Mouse (Mus musculus) erythroid progenitor cell, adult 5-6 weeks (primary cell): ENCODE data around the gene Macrod2. TPM values are rescaled to one million over a fixed set of nuclear protein-coding genes. Genes with fewer than 3 reads are reported as not detected.

Experiments
- ATAC-seq: replicated peaks from 2 replicates; pipeline ENCODE4 v1.8.0; 2016; ENCODE audit warnings: moderate number of reproducible peaks, mild to moderate bottlenecking, moderate TSS enrichment, inconsistent platforms; ENCODE audit not compliant: poor library complexity, low FRiP score, severe bottlenecking
- total RNA-seq, 2 experiments: library from RNA; stranded (forward) in 1 of 2; stranded (reverse) in 1 of 2; fragments of 150-400 nt in 1 of 2; fragments of 186-747, 209-891 nt in 1 of 2; gene quantifications; 2 replicates each; pipeline versions ENCODE4 v1.2.3 to v1.2.4; 2015 to 2017; ENCODE audit warnings: low replicate concordance in 2 of 2

Gene Macrod2
- total RNA-seq, 2 experiments from 2014 or later, result 0.45 to 2.1 TPM

GRCm38 (mm10) chr2:141158161-141158560 lies 763.1 kb downstream of the Macrod2 start:
- no peak for ATAC-seq

DNA sequence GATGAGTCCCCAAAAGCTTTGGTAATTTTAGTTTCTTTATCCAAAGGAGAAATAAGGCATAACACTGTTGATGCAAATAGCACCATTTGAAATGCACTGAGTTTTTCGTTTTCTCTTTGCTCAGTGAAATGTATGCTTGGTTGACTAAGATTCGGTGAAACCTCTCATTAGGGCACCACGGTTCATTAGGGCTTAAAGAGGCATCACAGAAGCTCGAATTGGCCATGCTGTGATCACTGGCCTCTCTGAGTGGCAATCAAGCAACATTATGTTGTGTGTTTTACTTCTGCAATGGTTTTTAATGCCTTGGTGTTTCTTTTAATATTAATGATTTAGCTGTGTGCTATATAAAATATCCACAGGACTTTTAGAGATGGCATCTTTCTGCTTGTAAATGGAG lies 768.8 kb downstream of the Macrod2 start:
- no peak for ATAC-seq

- no peak for ATAC-seq
Observed at GRCm38 (mm10) chr2:141169586-141169985, 774.5 kb downstream of the Macrod2 start.

- no peak for ATAC-seq
Observed at GRCm38 (mm10) chr2:141173167-141173566, 778.1 kb downstream of the Macrod2 start.

DNA sequence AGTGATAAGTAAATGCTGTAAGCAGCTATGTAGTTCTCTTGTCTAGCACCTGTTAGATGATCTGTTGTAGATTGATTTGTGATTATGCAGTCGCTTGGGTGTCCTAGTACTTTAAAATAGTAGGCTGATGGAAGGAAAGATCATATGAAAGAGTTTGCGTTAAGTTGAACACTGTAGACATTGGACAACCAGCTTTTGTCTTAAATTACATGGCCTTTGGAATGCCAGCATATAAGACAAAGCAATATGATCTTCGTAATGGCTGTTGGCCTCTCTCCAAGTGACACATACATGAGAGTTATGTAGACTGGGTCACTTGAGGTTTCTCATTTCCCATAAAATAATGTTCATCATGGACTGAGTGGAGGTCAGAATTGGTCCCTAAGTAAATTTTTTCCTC lies 778.5 kb downstream of the Macrod2 start:
- no peak for ATAC-seq

DNA sequence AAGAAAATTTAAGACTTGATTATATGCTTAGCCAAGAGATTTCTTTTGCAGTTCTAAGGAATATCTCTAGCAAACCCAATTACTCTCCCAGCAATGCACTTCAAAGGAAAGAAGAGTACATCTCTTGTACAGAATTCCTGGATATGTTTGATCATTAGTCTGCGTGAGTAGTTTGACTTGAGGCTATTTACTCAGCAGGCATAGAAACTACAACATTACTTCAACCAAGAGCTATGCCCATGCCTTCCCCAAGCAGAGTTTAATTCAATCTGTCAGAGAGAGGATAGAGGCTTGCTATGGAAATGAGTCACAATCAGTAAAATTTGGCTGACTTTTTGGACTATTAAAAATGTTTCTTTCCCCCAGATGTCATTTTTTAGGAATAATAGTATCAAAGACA lies 785.5 kb downstream of the Macrod2 start:
- no peak for ATAC-seq

DNA sequence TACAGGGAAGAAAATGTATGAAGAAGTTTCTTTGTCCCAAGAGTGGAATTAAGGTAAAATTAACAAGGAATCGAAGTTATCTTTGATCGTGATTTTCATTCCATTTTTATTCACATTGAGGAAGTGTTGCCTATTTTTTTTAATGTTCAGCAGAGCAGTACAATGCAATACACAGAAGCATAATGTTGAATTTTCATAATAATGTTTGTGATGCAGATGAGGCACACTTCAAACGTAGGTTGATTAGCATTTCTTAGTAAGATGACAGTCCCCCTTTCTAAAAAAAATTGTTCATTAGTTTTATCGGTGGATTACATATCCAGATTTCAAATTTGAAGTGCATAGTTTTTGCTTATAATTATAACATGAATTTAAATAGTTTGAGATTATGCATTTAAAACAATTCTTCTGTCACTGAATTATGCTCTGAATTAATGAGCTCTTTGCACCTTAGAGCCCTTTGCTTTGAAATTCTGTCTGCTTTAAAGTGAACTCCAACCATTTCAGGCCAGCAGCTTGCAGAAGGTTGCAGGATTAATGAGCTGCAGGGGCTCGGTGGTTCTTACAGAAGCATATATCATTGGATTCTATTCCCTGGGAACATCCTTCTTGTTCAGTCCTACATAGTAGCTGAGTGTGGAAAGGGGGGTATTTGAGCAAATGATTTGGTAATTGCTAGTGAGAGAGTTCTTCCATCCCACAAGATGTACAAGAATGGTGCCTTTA lies 787.1 kb downstream of the Macrod2 start:
- no peak for ATAC-seq

DNA sequence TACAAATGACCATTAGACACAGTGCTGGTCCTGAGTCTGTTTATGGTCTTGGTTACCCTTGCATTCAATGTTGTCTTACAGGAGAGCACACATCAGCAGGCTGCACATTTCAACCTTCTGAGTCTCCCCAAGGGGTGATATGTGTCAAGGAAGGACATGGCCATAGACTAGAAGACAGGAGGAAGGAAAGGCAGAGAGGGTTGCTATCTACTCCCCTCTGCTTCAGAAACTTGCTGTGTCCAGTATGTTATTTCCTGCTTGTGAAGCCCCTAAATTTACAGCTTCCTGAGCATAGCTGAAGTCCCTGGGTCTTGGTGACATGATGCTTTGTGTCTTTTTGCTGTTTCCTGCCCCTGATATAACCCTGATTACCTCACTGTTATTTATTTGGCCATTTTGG lies 799.4 kb downstream of the Macrod2 start:
- ATAC-seq, result no peak

DNA sequence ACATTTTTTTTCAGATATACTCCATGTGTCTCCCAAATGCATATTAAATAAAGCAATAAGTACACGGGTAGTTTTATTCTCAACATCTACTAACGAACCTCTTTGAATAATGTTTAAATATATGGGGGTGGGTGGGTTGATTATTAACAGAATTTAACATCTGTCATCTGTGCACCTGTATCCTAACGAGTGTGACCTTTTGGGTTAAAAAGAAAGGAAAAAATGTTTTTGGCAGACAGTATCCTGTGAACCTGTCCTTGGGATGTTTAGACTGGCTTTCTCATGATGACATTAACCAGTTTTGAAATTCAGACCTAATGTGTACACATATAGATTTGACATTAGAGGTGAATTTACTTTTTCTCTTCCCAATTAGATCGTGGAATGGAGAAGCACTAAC lies 805.4 kb downstream of the Macrod2 start:
- ATAC-seq, result no peak

- ATAC-seq, result no peak
Observed at GRCm38 (mm10) chr2:141201303-141202014, 806.4 kb downstream of the Macrod2 start.

GRCm38 (mm10) chr2:141202015-141202364 lies 806.9 kb downstream of the Macrod2 start:
- ATAC-seq, result no peak

GRCm38 (mm10) chr2:141211346-141211745 lies 816.2 kb downstream of the Macrod2 start:
- no peak for ATAC-seq

DNA sequence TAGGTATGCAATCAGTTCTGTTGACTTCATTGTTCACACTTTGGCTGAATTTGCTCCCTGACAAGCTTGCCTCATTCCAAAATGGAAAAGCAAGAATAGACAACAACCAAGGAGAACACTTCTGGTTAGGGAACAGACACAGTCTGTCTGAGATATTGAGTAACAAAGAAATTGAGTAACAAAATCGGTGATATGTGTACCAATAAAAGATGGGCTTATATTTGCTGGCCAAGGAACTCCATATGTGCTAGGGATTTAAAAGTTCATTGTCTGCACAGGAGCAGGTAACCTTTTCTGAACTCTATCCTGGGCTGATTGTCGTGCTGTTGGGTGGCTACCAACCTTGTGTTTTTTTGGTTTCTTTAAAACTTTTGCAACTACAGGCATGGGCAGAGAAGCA lies 817.2 kb downstream of the Macrod2 start:
- no peak for ATAC-seq

GRCm38 (mm10) chr2:141217490-141217889 lies 822.4 kb downstream of the Macrod2 start:
- no peak for ATAC-seq

GRCm38 (mm10) chr2:141217925-141218324 lies 822.8 kb downstream of the Macrod2 start:
- ATAC-seq, result no peak

- no peak for ATAC-seq
Observed at GRCm38 (mm10) chr2:141228809-141229208, 833.7 kb downstream of the Macrod2 start.

GRCm38 (mm10) chr2:141229820-141230219 lies 834.7 kb downstream of the Macrod2 start:
- no peak for ATAC-seq

DNA sequence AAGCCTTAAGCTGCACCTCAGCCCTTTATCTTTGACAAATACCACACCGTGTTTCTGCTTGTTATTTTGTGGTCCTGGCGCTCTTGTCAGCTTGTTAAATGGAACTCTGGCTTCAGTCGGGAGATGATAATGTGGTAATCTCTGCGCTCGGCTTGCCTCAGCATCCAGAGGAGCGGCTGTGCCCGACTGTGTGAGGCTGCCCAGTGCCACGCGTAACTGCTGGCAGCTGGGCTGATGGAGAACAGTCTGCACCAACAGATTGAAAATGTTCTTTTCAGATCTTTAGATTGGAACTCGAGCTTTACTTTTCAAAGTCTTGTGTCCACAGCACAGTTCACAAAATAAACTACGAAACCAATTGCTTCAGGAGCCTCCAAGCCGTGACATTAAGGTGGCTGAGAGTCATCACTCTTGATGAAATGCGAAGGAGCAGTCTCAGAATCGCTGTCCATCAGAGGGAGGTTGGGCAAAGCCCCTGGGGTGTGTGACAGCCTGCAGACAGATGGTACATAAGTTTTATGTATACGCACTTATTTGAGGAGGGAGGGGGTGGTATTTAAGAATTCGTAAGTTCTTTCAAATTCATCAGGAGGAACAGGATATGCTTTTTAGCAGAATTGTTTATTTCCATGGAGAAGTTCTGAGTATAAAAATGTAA lies 836.0 kb downstream of the Macrod2 start:
- no peak for ATAC-seq

DNA sequence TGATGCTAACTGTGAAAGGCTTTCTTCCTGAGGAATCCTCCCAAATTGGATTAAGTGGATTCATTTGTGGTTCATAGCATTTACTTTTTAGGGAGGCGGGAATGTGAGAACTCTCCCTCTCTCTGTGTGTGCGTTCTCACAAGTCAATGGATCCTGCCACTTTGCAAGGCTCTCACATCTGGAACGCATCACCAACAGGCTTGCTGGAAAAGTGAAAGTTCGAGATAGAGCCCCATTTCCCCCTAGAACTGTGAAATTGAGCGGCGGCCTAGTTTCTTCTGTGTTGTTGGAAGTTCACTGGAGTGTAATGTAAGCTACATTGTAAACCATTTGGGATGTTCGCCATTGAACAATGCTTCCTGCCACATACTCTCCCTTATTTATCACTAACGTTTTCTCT lies 839.2 kb downstream of the Macrod2 start:
- no peak for ATAC-seq

GRCm38 (mm10) chr2:141234724-141235453 lies 839.8 kb downstream of the Macrod2 start:
- no peak for ATAC-seq
